Mouse (Mus musculus): ENCODE data around the gene Rbp7. TPM values are rescaled to one million over a fixed set of nuclear protein-coding genes. Genes with fewer than 3 reads are reported as not detected.

Gene Rbp7
- polyA plus RNA-seq, 1 experiment from 2014 or later = not detected

Other genes starting within 250 kb of the Rbp7 start
- gene Kif1b, start 147.3 kb downstream of the Rbp7 start, polyA plus RNA-seq (2016; fragmentation: Nextera tagmentation; extraction: Ambion mirVana) = 77.1 and 90.9 TPM in 2 replicates
- 59.8 and 65.6 TPM in 2 replicates for gene Ube4b, start 28.2 kb downstream of the Rbp7 start, polyA plus RNA-seq (2016; fragmentation: Nextera tagmentation; extraction: Ambion mirVana)
- 0.44 TPM in 1 of 2 replicates, not detected in the other for gene Tmem274, start 22.4 kb upstream of the Rbp7 start, polyA plus RNA-seq (2016; fragmentation: Nextera tagmentation; extraction: Ambion mirVana)
- 17.0 TPM in 2 replicates for gene Nmnat1, start 30.2 kb upstream of the Rbp7 start, polyA plus RNA-seq (2016; fragmentation: Nextera tagmentation; extraction: Ambion mirVana)
- 49.0 and 50.9 TPM in 2 replicates for gene Lzic, start 30.3 kb upstream of the Rbp7 start, polyA plus RNA-seq (2016; fragmentation: Nextera tagmentation; extraction: Ambion mirVana)
- 62.7 and 68.2 TPM in 2 replicates for gene Ctnnbip1, start 63.3 kb upstream of the Rbp7 start, polyA plus RNA-seq (2016; fragmentation: Nextera tagmentation; extraction: Ambion mirVana)
- gene Clstn1, start 131.5 kb upstream of the Rbp7 start, polyA plus RNA-seq (2016; fragmentation: Nextera tagmentation; extraction: Ambion mirVana) = 36.0 and 57.4 TPM in 2 replicates
- 10.4 and 17.2 TPM in 2 replicates for gene Pik3cd, start 247.6 kb upstream of the Rbp7 start, polyA plus RNA-seq (2016; fragmentation: Nextera tagmentation; extraction: Ambion mirVana)

All from hindbrain, embryonic 10.5 days (tissue).